Mouse (Mus musculus) testis, adult 2 months (tissue): ENCODE measurements around the gene Arhgap24.

Source experiments
- CTCF ChIP-seq: fragments of 200-500 bp; IDR thresholded peaks from 2 replicates; pipeline ENCODE4 v1.5.1; 2012; ENCODE audit warnings: low read depth, mild to moderate bottlenecking, inconsistent platforms, low read length, moderate library complexity; ENCODE audit not compliant: control insufficient read depth, insufficient read depth, insufficient replicate concordance
- POLR2A ChIP-seq: fragments of 200-500 bp; IDR thresholded peaks from 2 replicates; pipeline ENCODE4 v1.6.1; 2012; ENCODE audit warnings: low read depth, mild to moderate bottlenecking, inconsistent platforms, low read length, moderate library complexity; ENCODE audit not compliant: control insufficient read depth

- TF ChIP-seq CTCF: no peak
- no peak for TF ChIP-seq POLR2A
Measured at GRCm38 (mm10) chr5:102901176-102901575, 420.0 kb downstream of the Arhgap24 start.
